Mouse (Mus musculus): ENCODE results near the gene Nckap5. TPM values are rescaled to one million over a fixed set of nuclear protein-coding genes. Genes with fewer than 3 reads are reported as not detected.
A peak's percentile ranks its signal among the peaks of the same experiment; 100 is the strongest.

Gene Nckap5
- polyA plus RNA-seq, 1 experiment = 3.1 TPM

- DNase-seq (ENCODE audit: extremely low spot score in 1 of 2, low spot score in 1 of 2) = peak; percentile 66 to 94
Observed at GRCm38 (mm10) chr1:126431594-126431993, 399.0 kb downstream of the Nckap5 start.

DNA sequence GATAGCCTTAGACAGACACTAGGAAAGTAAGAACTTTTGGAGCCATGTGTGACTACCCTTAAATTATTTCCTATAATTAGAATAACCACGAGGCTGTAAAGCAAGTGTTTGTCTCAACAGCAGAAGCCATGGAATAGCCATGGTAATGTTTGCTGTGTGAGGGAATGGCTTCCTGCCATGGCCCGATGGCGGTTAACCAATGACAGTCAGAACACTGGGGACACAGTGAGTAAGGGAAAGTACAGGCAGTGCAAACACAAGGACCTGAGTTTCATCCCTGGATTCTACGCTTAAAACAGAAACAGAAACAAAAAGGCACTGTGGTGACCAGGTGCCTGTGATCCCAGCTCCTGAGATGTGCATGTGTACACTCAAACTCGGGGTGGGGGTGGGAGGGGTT is 419.2 kb downstream of the Nckap5 start:
- no peak for DNase-seq (ENCODE audit: extremely low spot score in 1 of 2, low spot score in 1 of 2)

DNA sequence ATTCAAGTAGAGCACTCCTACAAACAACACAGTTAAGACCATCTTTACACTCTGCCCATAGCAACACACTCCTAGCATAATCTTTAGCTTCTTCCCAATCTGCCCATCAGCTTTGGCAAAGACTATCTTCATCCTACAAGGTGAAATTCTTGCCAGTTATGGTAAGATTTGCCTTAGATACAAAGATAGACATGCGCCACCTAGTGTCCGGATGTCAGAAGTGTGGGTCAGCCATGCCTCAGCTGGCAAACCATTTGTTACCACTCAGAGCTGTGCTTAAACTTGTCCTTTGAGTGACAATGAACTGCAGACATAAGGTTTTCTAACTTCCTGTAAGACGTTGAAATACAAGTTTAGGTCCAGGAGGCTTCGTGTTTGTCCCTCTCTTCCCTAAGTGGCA is 422.7 kb downstream of the Nckap5 start:
- DNase-seq (ENCODE audit: extremely low spot score in 1 of 2, low spot score in 1 of 2) = peak in 1 of 2 experiments; percentile 60

DNA sequence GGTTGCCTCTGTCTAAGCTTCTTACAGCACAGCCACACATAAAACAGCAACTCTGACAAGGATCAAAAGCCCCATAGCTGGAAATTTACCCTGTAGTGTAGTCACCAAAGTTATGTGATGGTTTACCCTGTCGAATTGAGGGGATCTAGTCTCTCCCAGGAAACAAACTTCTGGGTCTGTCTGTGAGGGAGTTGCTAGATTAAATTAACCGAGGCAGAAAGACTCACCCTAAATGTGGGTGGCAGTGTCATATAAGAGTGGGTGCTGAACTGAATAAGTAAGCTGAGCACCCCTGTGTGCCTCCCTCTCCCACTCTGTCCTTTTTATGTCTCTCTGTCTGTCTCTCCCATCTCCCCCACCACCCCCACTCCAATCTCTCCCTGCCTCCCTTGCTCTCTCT is 425.1 kb downstream of the Nckap5 start:
- DNase-seq (ENCODE audit: extremely low spot score in 1 of 2, low spot score in 1 of 2) = peak; percentile 4 to 19

DNA sequence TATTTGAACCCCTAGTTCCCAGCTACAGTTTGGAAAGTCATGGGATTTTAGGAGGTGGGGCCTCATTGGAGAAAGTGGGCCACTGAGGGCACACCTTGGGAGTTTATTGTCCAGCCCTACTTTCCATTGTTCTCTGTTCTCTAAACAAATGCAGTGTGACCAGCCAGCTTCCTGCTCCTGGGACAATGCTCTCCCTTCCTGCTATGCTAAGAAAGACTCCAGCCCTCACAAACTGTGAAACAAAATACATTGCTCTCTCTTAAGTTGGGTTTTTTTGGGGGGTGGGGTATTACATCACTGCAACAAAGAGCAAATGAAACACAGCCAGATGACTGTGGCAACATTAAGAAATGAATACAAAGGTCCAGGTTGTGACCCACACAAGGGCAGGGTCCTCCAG is 426.6 kb downstream of the Nckap5 start:
- no peak for DNase-seq (ENCODE audit: extremely low spot score in 1 of 2, low spot score in 1 of 2)

DNA sequence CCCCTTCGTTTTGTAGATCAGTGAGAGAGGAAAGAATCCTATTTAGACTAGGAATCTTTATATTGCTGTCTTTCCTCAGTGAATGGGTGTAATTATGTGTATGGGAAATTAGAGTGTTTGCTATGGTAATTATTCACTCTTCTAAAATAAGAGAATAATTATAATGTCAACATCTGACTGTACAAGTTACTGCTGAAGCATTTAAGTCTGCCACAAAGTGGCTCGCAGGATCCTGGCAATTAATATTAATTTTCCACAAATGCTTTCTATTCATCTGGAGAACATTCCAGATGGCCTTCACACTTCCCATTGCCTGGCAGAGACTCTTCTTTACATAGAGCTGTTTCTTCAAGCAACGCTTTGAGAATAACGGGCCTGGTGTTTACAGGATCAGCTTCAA is 439.4 kb downstream of the Nckap5 start:
- DNase-seq (ENCODE audit: extremely low spot score in 1 of 2, low spot score in 1 of 2) = no peak

- peak in 1 of 2 experiments; percentile 17 for DNase-seq (ENCODE audit: extremely low spot score in 1 of 2, low spot score in 1 of 2)
Observed at GRCm38 (mm10) chr1:126377339-126377980, 453.1 kb downstream of the Nckap5 start.

- no peak for DNase-seq (ENCODE audit: extremely low spot score in 1 of 2, low spot score in 1 of 2)
Observed at GRCm38 (mm10) chr1:126366736-126367135, 463.9 kb downstream of the Nckap5 start.

- DNase-seq (ENCODE audit: extremely low spot score in 1 of 2, low spot score in 1 of 2) = peak in 1 of 2 experiments; percentile 16
Observed at GRCm38 (mm10) chr1:126364556-126364955, 466.0 kb downstream of the Nckap5 start.

GRCm38 (mm10) chr1:126360531-126361220 is 469.9 kb downstream of the Nckap5 start:
- DNase-seq (ENCODE audit: extremely low spot score in 1 of 2, low spot score in 1 of 2) = no peak

DNA sequence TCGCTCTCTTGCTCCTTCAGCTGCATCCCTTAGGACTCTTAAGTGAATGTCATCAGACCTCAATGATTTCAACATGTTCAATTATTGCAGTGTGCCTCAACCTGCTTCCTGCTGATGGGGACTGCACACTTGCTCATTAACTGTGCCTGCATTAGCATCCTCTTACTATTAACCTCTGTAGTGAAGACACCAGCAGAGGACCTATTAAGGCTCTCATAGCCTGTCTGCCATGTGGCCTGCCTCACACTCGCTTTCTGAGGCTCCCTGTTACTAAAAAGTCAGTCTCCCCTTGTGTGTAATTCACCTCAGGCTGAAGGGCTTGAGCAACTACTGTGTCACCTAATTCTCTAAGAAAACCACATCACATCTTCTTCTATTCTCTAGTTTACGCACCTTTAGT is 470.5 kb downstream of the Nckap5 start:
- DNase-seq (ENCODE audit: extremely low spot score in 1 of 2, low spot score in 1 of 2) = no peak

DNA sequence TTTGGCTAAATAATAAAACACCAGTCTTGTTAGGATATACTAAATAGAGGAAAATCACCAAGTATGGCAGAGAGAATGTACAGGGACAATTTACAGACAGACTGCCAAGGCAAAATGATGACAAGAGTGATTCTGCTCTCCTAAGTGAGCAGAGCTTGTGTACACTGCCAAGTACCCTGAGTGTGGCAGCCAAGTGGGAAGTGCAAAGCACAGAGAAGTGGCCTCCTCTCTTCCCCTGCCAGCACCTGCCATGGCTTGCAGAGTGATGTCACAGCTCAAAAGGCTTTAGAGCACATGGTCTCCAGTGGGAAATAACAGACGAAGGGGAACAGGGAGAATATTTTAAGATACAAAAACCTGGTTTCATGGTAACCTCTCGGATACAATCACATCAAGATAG is 488.8 kb downstream of the Nckap5 start:
- peak in 1 of 2 experiments; percentile 20 for DNase-seq (ENCODE audit: extremely low spot score in 1 of 2, low spot score in 1 of 2)

DNA sequence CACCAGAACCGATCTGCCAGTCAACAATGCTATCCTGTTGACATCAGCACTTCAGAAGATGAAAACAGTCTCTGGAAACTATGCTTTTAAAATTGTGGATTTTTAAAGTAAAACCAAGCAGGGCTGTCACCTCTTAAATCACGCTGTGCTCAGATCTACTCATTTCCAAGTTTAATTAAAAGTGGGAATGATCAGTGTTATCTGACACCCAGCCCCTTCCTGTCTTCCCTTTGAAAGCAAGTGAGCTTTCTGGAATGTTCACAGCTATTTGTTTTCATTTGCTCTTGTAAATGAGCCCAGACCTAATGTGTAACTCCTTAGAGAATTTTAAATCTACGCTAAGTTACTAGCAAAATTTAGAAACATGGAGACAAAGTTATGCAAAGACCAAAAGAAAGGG is 491.3 kb downstream of the Nckap5 start:
- DNase-seq (ENCODE audit: extremely low spot score in 1 of 2, low spot score in 1 of 2) = no peak

GRCm38 (mm10) chr1:126334202-126334601 is 496.4 kb downstream of the Nckap5 start:
- no peak for DNase-seq (ENCODE audit: extremely low spot score in 1 of 2, low spot score in 1 of 2)

DNA sequence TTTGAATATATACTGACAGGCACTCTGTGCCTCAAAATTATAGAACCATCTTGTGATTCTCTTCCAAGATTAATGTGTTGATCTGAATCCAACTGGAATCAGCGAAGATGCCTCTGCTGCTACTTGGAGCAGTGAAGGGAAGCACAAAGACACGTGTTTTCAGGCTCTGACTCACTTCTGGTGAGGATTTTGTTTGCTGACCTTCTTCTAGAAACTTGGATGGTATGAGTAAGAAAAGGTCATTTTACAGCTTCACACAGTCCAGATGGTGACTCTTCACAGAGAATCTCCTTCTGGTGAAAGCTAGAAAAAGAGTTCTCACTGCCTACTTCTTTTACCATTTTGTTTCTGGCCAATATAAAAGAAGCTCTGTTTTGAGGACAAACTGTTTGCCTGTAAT is 498.6 kb downstream of the Nckap5 start:
- DNase-seq (ENCODE audit: extremely low spot score in 1 of 2, low spot score in 1 of 2) = peak; percentile 80 to 82

GRCm38 (mm10) chr1:126320696-126321095 is 509.9 kb downstream of the Nckap5 start:
- no peak for DNase-seq (ENCODE audit: extremely low spot score in 1 of 2, low spot score in 1 of 2)

GRCm38 (mm10) chr1:126317874-126318607 is 512.6 kb downstream of the Nckap5 start:
- no peak for DNase-seq (ENCODE audit: extremely low spot score in 1 of 2, low spot score in 1 of 2)

GRCm38 (mm10) chr1:126317345-126317744 is 513.3 kb downstream of the Nckap5 start:
- no peak for DNase-seq (ENCODE audit: extremely low spot score in 1 of 2, low spot score in 1 of 2)

DNA sequence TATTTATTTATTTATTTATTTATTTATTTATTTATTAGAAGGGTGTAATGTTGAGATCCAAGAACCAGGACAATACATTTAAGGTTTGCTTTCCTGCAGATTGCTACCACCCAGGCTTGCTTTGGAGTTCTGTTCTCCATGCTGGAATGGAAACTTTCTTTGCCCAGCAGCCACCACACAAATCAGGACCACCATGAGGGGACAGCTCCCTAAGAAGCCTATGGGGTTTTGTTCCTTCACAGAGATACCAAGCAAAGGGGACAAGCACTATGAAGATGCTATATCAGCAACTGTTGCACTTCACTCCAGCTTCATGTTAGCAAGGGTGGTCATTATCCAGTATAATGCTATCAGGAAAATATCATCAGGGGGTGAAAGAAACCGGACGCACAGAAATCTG is 513.7 kb downstream of the Nckap5 start:
- DNase-seq (ENCODE audit: extremely low spot score in 1 of 2, low spot score in 1 of 2) = no peak

DNA sequence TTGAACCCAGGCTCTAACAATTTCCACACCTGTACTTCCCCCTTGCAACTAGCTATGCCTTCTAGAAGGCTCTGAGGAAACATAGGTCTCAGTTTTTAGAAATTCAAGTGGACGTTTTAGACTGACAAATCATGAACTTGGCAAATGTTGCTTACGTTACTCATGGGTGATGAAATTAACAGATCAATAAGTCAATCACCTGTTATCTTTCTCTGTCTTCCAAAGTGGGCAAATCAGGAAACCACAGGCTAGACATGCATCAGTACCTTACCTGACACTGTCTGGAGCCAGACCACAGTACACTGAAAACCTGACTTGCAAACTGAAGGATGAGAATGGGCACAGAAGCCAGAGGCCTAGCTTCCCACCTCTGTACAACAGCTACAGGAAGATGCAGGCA is 529.5 kb downstream of the Nckap5 start:
- no peak for DNase-seq (ENCODE audit: extremely low spot score in 1 of 2, low spot score in 1 of 2)

GRCm38 (mm10) chr1:126264931-126265330 is 565.7 kb downstream of the Nckap5 start:
- peak; percentile 52 to 64 for DNase-seq (ENCODE audit: extremely low spot score in 1 of 2, low spot score in 1 of 2)

DNA sequence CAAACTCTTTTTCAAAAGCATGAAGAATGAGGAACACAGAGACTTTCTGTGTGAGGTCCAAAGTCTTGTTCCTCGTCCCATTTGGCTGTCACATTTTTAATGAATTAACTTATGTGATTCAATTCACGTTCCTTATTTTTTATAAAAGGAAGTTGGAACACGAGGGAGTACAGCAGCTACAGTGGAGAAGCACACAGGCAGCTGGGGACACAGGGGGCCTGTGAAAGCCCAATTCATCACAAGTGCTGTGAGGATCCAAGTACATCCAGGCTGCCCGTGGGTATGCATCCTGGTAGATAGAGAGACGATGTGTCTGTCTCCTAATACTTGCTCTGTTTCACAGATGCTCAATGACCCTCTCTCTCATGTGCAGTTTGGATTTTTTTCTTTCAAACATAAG is 576.2 kb downstream of the Nckap5 start:
- no peak for DNase-seq (ENCODE audit: extremely low spot score in 1 of 2, low spot score in 1 of 2)
